Mouse (Mus musculus) thymus, adult 2 months (tissue): ENCODE measurements at regions not wholly inside any gene's neighbourhood (a gene's known extent, or its start where the extent isn't known, plus 50 kb on each side); places are given as distances from the start of the nearest gene placed in this dataset.
"Not testable (repeated sequence)": the region's sequence is repeated elsewhere in the genome, so short reads cannot be mapped to it uniquely, and the experiment has no call there.

Experiments used
- DNase-seq: peaks from one replicate; pipeline ENCODE4 v3.0.0; 2021
- H3K27ac ChIP-seq: fragments of 200-500 bp; 2 replicates; pipeline ENCODE4 v1.5.1; 2012; ENCODE audit warnings: low read length, control low read depth; ENCODE audit not compliant: control insufficient read depth, insufficient read depth
- H3K27me3 ChIP-seq: fragments of 200-500 bp; 2 replicates; pipeline ENCODE4 v1.6.1; 2012; ENCODE audit warnings: mild to moderate bottlenecking, low read length, moderate library complexity, mixed read lengths; ENCODE audit not compliant: control insufficient read depth, insufficient read depth
- H3K36me3 ChIP-seq: fragments of 200-500 bp; 2 replicates; pipeline ENCODE4 v1.6.1; 2012; ENCODE audit warnings: mild to moderate bottlenecking, low read length, moderate library complexity; ENCODE audit not compliant: control insufficient read depth, insufficient read depth
- H3K4me1 ChIP-seq: fragments of 200-500 bp; replicated peaks from 2 replicates; pipeline ENCODE4 v1.6.1; 2012; ENCODE audit warnings: low read length; ENCODE audit not compliant: control insufficient read depth, insufficient read depth
- H3K4me3 ChIP-seq: fragments of 200-500 bp; 2 replicates; pipeline ENCODE4 v1.5.1; 2012; ENCODE audit warnings: mild to moderate bottlenecking, low read length, control low read depth, moderate library complexity; ENCODE audit not compliant: control insufficient read depth, insufficient read depth
- CTCF ChIP-seq: fragments of 200-500 bp; IDR thresholded peaks from 2 replicates; pipeline ENCODE4 v1.5.1; 2012; ENCODE audit warnings: mild to moderate bottlenecking, control low read depth, low read length, moderate library complexity, borderline replicate concordance; ENCODE audit not compliant: control insufficient read depth, poor library complexity, insufficient read depth; ENCODE audit errors: extremely low read depth
- POLR2A ChIP-seq: fragments of 200-500 bp; IDR thresholded peaks from 2 replicates; pipeline ENCODE4 v1.6.1; 2012; ENCODE audit warnings: mild to moderate bottlenecking, low read length, control low read depth, moderate library complexity; ENCODE audit not compliant: control insufficient read depth, poor library complexity, insufficient read depth; ENCODE audit errors: extremely low read depth
- WGBS: fragments of 180-500 bp; shearing (Covaris S2); methylation state at CpG from one replicate; pipeline ENCODE4 v1.1.7; 2018; 5-methylcytosine and 5-hydroxymethylcytosine counted together

DNA sequence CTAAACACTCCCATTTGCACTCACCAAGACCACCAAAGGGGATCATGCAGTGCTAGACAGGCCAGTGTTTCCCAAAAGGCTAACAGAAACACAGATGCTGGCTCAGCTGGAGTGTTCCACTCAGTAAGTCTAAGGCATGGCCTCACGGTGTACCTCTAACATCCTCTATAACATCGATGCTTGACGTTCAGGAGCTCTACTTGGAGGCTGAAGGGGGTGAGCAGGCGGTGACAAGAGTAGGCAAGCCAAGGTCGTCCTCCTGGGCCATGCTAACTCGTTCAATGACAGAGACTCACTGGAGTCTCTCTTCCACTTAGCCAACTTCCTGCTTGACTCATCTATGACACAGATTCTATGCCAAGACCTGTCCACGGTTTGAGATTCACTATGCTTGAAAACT, 105.9 kb upstream of the Fhl2 start:
- DNase-seq, result no peak
- no peak overlapping the region for H3K27ac ChIP-seq
- H3K4me1 ChIP-seq, result peaks cover 27% of the 10 kb centered on the region
- no peaks in the 10 kb centered on the region for H3K27me3 ChIP-seq
- H3K36me3 ChIP-seq, result no peaks in the 10 kb centered on the region
- no peak for TF ChIP-seq CTCF
- TF ChIP-seq POLR2A, result no peak
- H3K4me3 ChIP-seq, result no peak overlapping the region
- 67% methylated on average over 7 of the region's 7 CpGs for WGBS

DNA sequence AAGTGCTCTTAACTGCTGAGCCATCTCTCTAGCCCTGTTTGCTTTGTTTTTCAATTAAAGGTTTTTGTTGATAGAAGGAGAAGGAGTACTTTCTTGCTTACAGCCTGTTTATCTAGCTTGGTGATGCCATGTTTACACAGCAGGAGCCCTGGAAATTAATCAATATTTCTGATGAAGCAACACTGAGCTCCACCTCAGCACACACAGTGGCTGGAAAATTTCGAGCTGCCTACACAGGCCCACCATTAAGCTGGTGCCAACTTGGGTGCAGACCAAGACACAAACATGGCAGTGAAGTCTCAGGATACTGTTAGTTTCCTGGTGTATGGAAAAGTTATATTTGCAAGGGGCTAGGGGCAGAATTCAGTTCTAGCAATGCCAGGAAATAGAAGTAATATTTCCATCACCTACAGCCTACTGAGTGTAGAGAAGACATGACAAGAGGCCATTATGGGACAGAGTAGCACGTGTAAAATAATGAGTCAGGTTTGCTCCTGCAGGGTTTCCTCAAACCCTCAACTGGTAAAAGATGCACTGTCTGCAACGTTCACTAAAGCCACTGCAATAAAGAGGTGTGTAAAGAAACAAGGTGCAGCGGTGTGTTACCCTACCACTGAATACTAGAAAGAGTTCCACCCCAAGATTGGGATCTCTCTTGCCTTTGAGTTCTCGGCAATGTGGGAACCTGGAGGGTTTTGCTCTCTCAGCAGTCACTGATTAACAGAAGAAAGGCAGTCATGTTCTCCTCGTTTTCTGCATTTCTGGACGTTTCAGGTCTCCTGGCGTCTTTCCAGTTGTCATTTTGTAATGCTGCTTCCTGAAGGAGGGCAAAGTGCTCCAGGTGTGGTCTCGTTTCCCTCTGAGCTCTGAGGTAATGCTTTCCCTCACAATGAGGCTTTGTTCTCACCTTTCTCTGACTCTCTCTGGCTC, 108.8 kb upstream of the Fhl2 start:
- TF ChIP-seq POLR2A (no peak), CTCF (no peak)
- WGBS, result 46% methylated on average over 9 of the region's 9 CpGs
- peaks cover 28% of the 10 kb centered on the region for H3K4me1 ChIP-seq
- no peak for DNase-seq
- no peaks in the 10 kb centered on the region for H3K36me3 ChIP-seq
- no peaks in the 10 kb centered on the region for H3K27me3 ChIP-seq
- no peak overlapping the region for H3K4me3 ChIP-seq
- H3K27ac ChIP-seq, result no peak overlapping the region

DNA sequence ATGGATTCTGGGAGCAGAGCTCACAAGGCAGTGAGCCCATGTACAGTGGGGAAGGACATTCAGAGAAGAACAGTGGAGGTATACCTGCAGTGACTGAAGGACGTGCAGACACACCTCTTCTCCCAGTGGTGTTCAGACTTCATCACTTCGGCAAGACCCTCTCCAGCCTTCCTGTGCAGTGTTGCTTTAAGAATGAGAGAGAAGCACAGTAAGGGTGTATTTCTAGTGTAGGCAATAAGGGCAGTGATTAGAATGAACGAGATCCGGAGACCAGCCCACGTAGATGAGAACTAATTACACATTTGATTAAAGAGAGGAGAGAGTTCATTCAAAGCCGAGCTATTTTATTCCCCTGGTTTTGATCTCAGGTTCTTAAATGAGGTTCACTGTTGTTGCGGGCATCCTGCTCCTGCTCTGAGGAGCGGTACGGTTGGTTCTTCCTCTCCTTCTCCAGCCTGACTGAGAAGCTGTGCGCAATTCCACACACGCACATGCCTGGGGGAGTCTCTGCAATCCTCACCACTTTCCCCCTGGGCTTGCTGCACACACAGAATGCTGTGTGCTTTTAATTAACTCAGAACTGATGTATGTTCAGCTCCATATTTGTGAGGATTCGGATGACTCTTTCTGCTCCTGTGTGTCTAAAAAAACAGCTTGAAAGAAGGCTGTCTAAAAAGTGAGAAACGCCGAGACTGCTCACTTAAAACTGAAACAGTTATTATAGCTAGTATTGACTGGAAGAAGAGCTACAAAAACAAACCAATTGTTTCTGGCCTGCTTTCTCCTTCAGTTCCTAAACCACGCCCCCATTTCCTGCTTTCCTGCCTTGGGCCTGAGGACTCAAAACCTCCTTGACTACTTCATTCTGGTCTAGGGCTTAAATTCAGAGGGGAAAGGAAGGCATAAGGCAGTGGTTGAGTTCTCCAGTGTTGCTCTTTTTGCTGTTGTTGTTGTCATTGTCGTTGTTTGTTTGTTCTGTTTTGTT, 114.2 kb upstream of the Fhl2 start:
- H3K4me1 ChIP-seq, result peaks cover 14% of the 10 kb centered on the region
- H3K4me3 ChIP-seq, result no peak overlapping the region
- DNase-seq, result peak; percentile 41
- no peaks in the 10 kb centered on the region for H3K36me3 ChIP-seq
- 63% methylated on average over 16 of the region's 16 CpGs for WGBS
- 0 out of 2 replicates have a peak overlapping the region, but pooled peaks have one; percentile 2 for H3K27ac ChIP-seq
- TF ChIP-seq POLR2A, result no peak
- TF ChIP-seq CTCF, result no peak
- no peaks in the 10 kb centered on the region for H3K27me3 ChIP-seq

DNA sequence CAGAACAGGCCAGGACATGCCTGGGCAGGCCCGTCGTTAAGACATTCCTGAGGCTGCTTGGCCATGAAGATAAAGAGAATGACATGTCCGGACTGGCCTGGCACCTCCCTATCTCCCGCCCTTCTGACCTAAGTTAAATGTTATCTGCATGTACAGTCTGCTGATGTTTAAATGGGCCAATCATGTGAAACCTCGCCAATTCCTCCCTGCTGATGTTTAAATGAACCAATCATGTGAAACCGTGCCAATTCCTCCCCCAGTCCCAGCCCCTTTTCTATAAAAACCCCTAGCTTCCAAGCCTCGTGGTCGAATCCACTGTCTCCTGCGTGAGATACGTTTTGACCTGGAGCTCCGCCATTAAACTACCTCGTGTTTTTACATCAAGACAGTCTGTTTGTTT, 119.5 kb upstream of the Fhl2 start:
- not testable (repeated sequence) for DNase-seq, H3K4me3 ChIP-seq, H3K4me1 ChIP-seq, H3K27me3 ChIP-seq, H3K27ac ChIP-seq, H3K36me3 ChIP-seq
- WGBS, result 97% methylated on average over 12 of the region's 12 CpGs

DNA sequence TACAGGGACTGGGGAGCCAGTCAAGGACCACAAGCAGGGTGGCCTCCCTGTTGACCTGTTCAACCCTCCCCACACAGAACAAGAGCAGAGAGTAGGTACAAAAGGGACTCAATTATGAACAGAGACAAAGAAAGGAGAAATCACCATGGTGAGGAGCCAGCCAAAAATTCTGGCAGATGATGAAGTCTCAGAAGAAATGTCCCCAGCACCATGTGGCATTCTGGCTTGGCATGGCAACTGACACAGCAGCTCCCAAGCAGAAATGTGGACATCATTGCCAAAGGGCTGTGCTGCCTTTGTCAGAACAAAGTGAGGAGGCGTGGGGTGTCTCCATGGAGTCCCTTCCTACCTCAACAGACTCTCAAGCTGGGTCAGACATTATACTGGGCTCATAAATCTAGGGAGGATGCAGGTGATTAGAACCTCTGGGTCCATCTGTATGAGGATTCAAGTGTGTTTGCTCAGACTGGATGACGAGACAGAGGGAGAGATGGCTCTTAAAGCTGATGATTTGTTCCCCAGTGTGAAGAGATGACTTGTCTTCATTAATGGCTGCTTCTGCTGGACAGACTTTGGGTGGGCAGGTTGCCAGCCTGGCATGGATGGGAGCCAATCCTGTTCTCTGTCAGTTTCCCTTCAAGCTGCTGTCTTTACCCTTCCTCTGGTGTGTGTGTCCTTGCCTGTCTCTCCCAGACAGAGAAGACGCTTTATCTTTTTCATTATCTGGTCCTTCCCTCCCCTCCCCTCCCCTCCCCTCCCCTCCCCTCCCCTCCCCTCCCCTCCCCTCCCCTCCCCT, 120.5 kb upstream of the Fhl2 start:
- Histone ChIP-seq H3K36me3 (no peaks in the 10 kb centered on the region), H3K4me1 (no peaks in the 10 kb centered on the region), H3K27ac (no peak overlapping the region), H3K27me3 (no peaks in the 10 kb centered on the region), H3K4me3 (no peak overlapping the region)
- no peak for DNase-seq
- TF ChIP-seq POLR2A, result no peak
- no peak for TF ChIP-seq CTCF
- 83% methylated on average over 3 of the region's 3 CpGs for WGBS

DNA sequence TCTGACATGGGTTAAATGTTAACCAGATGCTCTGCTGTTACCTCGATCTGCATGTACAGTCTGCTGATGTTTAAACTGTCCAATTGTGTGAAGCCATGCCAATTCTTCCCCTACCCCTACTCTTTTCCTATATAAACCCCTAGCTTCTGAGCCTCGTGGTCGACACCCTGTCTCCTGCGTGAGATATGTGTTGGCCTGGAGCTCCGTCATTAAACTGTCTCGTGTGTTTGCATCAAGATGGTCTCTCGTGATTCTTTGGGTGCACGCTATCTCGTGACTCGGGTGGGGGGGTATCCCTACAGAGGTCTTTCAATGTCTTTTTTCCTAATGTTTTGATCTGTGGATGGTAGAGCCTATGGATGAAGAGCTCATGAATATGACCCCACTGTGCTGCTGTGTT, 110.9 kb upstream of the Nck2 start:
- not testable (repeated sequence) for H3K27ac ChIP-seq, DNase-seq, H3K4me1 ChIP-seq, H3K4me3 ChIP-seq, H3K27me3 ChIP-seq, H3K36me3 ChIP-seq
- 99% methylated on average over 10 of the region's 10 CpGs for WGBS
